Mouse (Mus musculus): Measurements from ENCODE around the gene Tbc1d10c. TPM values are rescaled to one million over a fixed set of nuclear protein-coding genes. Genes with fewer than 3 reads are reported as not detected.

The Tbc1d10c gene
- polyA plus RNA-seq, 1 experiment, result 266 TPM

GRCm38 (mm10) chr19:4230415-4230814, 39.3 kb upstream of the Tbc1d10c start:
- DNase-seq (ENCODE audit: low read depth in 1 of 2, low spot score in 2 of 2), result no peak
- peaks cover 50% of the 10 kb centered on the region for H3K4me1 ChIP-seq (ENCODE audit: control insufficient read depth, insufficient read depth, insufficient read length)
- peak overlapping the region; percentile 21; the same call in 1 of the 2 replicates for H3K4me3 ChIP-seq (ENCODE audit: extremely low read depth, insufficient read depth, insufficient read length)
- 46% methylated on average over 8 of the region's 8 CpGs for WGBS
- no peaks in the 10 kb centered on the region for H3K36me3 ChIP-seq (ENCODE audit: control insufficient read depth, insufficient read depth, low read length)
- H3K27me3 ChIP-seq (ENCODE audit: control insufficient read depth, insufficient read depth, low read length), result no peaks in the 10 kb centered on the region
- TF ChIP-seq CTCF (IDR thresholded peaks at IDR 0.05; ENCODE audit: extremely low read depth, insufficient read depth, insufficient read length, insufficient replicate concordance), result no peak
- no peak for TF ChIP-seq POLR2A (IDR thresholded peaks at IDR 0.05; ENCODE audit: low read depth, low read length)
- peak overlapping the region; percentile 86 for H3K27ac ChIP-seq (ENCODE audit: insufficient read depth, low read length)

- peaks cover 50% of the 10 kb centered on the region for H3K4me1 ChIP-seq (ENCODE audit: control insufficient read depth, insufficient read depth, insufficient read length)
- no peak overlapping the region for H3K4me3 ChIP-seq (ENCODE audit: extremely low read depth, insufficient read depth, insufficient read length)
- H3K27me3 ChIP-seq (ENCODE audit: control insufficient read depth, insufficient read depth, low read length), result no peaks in the 10 kb centered on the region
- H3K27ac ChIP-seq (ENCODE audit: insufficient read depth, low read length), result peak overlapping the region; percentile 86
- 60% methylated on average over 9 of the region's 9 CpGs for WGBS
- DNase-seq (ENCODE audit: low read depth in 1 of 2, low spot score in 2 of 2), result no peak
- TF ChIP-seq CTCF (IDR thresholded peaks at IDR 0.05; ENCODE audit: extremely low read depth, insufficient read depth, insufficient read length, insufficient replicate concordance) (no peak), POLR2A (IDR thresholded peaks at IDR 0.05; ENCODE audit: low read depth, low read length) (no peak)
- no peaks in the 10 kb centered on the region for H3K36me3 ChIP-seq (ENCODE audit: control insufficient read depth, insufficient read depth, low read length)
Measured at GRCm38 (mm10) chr19:4229451-4230076, 38.5 kb upstream of the Tbc1d10c start.

GRCm38 (mm10) chr19:4228891-4229290, 37.8 kb upstream of the Tbc1d10c start:
- Histone ChIP-seq H3K27me3 (ENCODE audit: control insufficient read depth, insufficient read depth, low read length) (no peaks in the 10 kb centered on the region), H3K27ac (ENCODE audit: insufficient read depth, low read length) (no peak overlapping the region), H3K4me1 (ENCODE audit: control insufficient read depth, insufficient read depth, insufficient read length) (peaks cover 50% of the 10 kb centered on the region), H3K4me3 (ENCODE audit: extremely low read depth, insufficient read depth, insufficient read length) (no peak overlapping the region), H3K36me3 (ENCODE audit: control insufficient read depth, insufficient read depth, low read length) (no peaks in the 10 kb centered on the region)
- TF ChIP-seq CTCF (IDR thresholded peaks at IDR 0.05; ENCODE audit: extremely low read depth, insufficient read depth, insufficient read length, insufficient replicate concordance) (no peak), POLR2A (IDR thresholded peaks at IDR 0.05; ENCODE audit: low read depth, low read length) (no peak)
- no peak for DNase-seq (ENCODE audit: low read depth in 1 of 2, low spot score in 2 of 2)
- 81% methylated on average over 4 of the region's 4 CpGs for WGBS

DNA sequence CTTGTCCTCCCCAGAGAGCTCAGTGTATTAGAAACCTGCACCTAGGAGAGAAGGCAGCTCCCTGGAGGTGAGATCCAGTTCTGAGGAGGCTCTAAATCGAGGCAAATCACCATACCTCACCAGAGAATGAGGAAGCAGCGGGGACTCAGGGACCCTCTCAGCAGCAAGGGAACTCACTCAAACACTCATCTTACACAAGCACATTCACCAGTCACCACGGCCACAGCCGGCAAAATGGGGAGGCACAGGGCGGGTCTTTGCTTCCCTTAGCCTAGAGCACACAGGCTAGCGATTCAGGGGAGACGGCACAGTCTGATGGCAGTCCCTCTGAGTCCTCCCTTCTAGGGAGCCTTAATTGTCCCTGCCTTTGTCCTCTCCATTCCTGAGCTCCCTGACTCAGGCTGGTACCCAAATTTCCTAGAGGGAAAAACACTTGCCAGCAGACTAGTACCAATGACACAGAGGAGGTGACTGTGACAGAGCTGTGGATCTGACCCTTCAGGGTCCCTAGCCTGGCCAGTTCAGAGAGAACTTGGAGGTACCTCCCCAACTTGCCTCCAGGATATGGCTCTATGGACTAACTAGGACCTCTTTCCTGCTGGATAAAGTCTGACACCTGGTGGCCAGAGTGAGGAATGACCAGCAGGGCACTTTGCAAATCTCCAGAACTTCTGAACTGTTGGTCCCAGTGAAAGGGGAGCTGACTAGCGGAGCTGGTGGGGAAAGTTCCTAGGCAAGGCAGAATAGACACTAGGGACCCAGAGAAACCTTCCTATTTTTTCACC, 37.0 kb upstream of the Tbc1d10c start:
- Histone ChIP-seq H3K27me3 (ENCODE audit: control insufficient read depth, insufficient read depth, low read length) (no peaks in the 10 kb centered on the region), H3K4me3 (ENCODE audit: extremely low read depth, insufficient read depth, insufficient read length) (no peak overlapping the region), H3K27ac (ENCODE audit: insufficient read depth, low read length) (peak overlapping the region; percentile 36), H3K36me3 (ENCODE audit: control insufficient read depth, insufficient read depth, low read length) (0 out of 2 replicates have a peak, but pooled peaks cover 1% of the 10 kb centered on the region), H3K4me1 (ENCODE audit: control insufficient read depth, insufficient read depth, insufficient read length) (peaks cover 48% of the 10 kb centered on the region)
- peak; percentile 63 to 75 for DNase-seq (ENCODE audit: low read depth in 1 of 2, low spot score in 2 of 2)
- WGBS, result 9% methylated on average over 8 of the region's 8 CpGs
- TF ChIP-seq POLR2A (IDR thresholded peaks at IDR 0.05; ENCODE audit: low read depth, low read length) (no peak), CTCF (IDR thresholded peaks at IDR 0.05; ENCODE audit: extremely low read depth, insufficient read depth, insufficient read length, insufficient replicate concordance) (peak; percentile 83; the same call in 1 of the 2 replicates)

GRCm38 (mm10) chr19:4227446-4227845, 36.4 kb upstream of the Tbc1d10c start:
- Histone ChIP-seq H3K4me1 (ENCODE audit: control insufficient read depth, insufficient read depth, insufficient read length) (peaks cover 43% of the 10 kb centered on the region), H3K27me3 (ENCODE audit: control insufficient read depth, insufficient read depth, low read length) (no peaks in the 10 kb centered on the region), H3K36me3 (ENCODE audit: control insufficient read depth, insufficient read depth, low read length) (peaks cover 4% of the 10 kb centered on the region), H3K4me3 (ENCODE audit: extremely low read depth, insufficient read depth, insufficient read length) (no peak overlapping the region), H3K27ac (ENCODE audit: insufficient read depth, low read length) (peak overlapping the region; percentile 36; the same call in 1 of the 2 replicates)
- TF ChIP-seq POLR2A (IDR thresholded peaks at IDR 0.05; ENCODE audit: low read depth, low read length) (no peak), CTCF (IDR thresholded peaks at IDR 0.05; ENCODE audit: extremely low read depth, insufficient read depth, insufficient read length, insufficient replicate concordance) (no peak)
- no peak for DNase-seq (ENCODE audit: low read depth in 1 of 2, low spot score in 2 of 2)
- 24% methylated on average over 5 of the region's 5 CpGs for WGBS

DNA sequence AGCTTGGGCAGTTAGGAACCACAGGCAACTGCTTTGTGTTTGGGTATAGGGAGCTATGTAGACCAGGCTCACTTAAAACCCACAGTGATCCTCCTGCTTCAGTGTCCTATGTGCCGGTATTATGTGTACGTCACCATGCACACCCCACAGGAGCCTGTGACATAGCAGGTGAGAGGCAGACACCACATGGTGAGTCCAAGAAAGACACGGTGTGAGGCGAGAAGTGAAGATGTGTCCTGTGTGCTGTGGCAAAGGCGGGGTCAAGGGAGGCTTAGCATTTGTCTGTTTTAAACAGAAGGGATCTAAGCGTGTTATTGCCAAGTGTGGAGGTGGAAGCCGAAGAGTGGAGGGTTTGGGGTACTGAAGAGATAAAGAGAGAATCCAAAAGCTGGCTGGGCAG, 35.7 kb upstream of the Tbc1d10c start:
- H3K27ac ChIP-seq (ENCODE audit: insufficient read depth, low read length), result peak overlapping the region; percentile 0; the same call in 1 of the 2 replicates
- peaks cover 6% of the 10 kb centered on the region for H3K36me3 ChIP-seq (ENCODE audit: control insufficient read depth, insufficient read depth, low read length)
- TF ChIP-seq CTCF (IDR thresholded peaks at IDR 0.05; ENCODE audit: extremely low read depth, insufficient read depth, insufficient read length, insufficient replicate concordance) (no peak), POLR2A (IDR thresholded peaks at IDR 0.05; ENCODE audit: low read depth, low read length) (no peak)
- no peak overlapping the region for H3K4me3 ChIP-seq (ENCODE audit: extremely low read depth, insufficient read depth, insufficient read length)
- 28% methylated on average over 7 of the region's 7 CpGs for WGBS
- peaks cover 47% of the 10 kb centered on the region for H3K4me1 ChIP-seq (ENCODE audit: control insufficient read depth, insufficient read depth, insufficient read length)
- no peak for DNase-seq (ENCODE audit: low read depth in 1 of 2, low spot score in 2 of 2)
- no peaks in the 10 kb centered on the region for H3K27me3 ChIP-seq (ENCODE audit: control insufficient read depth, insufficient read depth, low read length)
